Mouse (Mus musculus) left cerebral cortex, postnatal 14 days (tissue): Measurements from ENCODE around the gene Foxo4. TPM values are rescaled to one million over a fixed set of nuclear protein-coding genes. Genes with fewer than 3 reads are reported as not detected.

Experiments used
- DNase-seq, 2 experiments: peaks; one replicate each; pipeline ENCODE4 v3.0.0; 2021 to 2022; ENCODE audit warnings: low spot score in 2 of 2, mixed read lengths in 1 of 2
- intact Hi-C: fragments of 180-260 bp; cut with DNase I; formaldehyde crosslinking; loops from one replicate; pipeline ENCODE4 v1.15.1; 2025
- long read RNA-seq, 2 experiments: library from polyadenylated mRNA; stranded (forward); transcript quantifications; one replicate each; pipeline ENCODE4 v2.0.0; 2021
- total RNA-seq, 2 experiments: library from RNA; stranded (reverse); gene quantifications; 2 replicates each; pipeline ENCODE4 v1.2.3; 2021

Foxo4 gene
- total RNA-seq: 10 to 100 TPM; 13.6 to 15.4 TPM
- long read RNA-seq, experiment 1, partial matches to known transcripts: 1 of 1 reads
- long read RNA-seq, experiment 1, other reads (novel, unspliced or antisense): 0 of 1 reads
- long read RNA-seq, experiment 2, partial matches to known transcripts: 1 of 1 reads
- long read RNA-seq, experiment 2, other reads (novel, unspliced or antisense): 0 of 1 reads

- peak; percentile 84 to 85 for DNase-seq
- intact Hi-C loops: no loop called here
Observed at GRCm38 (mm10) chrX:101253952-101254729, at the start of gene Foxo4. Gene Foxo4, plus strand, starts transcription at chrX:101254528.

DNA sequence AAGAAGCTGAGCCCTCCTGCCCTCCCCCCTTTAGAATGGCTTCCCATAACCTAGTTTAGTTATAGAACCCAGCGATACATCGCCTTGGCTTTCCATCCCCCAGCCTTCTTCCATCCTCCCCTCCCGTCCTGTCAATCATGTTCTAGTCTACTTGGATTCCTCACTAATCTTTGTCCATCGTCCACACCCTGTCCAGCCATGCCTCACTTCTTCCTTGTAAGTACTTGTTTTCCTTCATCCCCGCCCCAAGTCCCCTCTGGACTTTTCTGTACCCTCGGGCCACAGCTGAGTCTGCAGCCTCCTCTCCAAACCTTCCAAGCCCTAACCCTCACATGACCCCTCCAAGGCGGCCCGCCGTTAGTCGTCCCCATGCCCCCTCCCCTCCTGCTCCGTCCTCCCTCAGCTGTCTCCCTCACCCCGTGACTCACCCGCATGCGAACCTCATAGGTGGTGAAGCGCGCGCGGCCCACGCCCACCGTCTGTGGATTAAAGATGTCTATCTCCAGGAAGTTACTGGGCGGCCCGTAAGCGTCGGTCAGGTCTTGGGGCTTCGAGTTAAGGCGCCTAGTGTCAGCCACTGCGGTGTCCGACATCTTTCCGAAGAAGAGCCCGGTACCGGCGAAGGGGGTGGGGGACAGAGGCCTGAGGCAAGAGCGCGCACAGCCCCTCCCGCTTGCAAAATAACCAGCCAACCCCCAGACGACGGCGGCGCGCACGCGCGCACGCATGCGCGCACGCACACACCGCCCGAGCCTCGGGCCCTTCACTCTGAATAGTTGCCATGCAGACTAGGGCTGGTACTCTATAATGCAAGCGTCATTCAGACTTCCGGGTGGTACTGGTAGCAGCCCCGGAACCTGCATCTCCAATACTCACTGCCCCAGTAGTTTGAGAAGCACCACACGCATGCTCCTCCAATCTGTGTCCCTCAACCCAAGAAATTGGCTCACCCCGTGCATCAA, 32.2 kb upstream of the Foxo4 start, which contains the start of gene Snx12:
Gene Snx12, minus strand, starts transcription at position 730 of the 962 bp plus-strand sequence.
- peak; percentile 91 to 95 for DNase-seq
- intact Hi-C loops: no loop called here

GRCm38 (mm10) chrX:101222796-101223162, 31.5 kb upstream of the Foxo4 start:
- intact Hi-C loops: no loop called here
- DNase-seq: no peak

- DNase-seq: no peak
- intact Hi-C loops: no loop called here
Observed at GRCm38 (mm10) chrX:101245011-101245410, 9.3 kb upstream of the Foxo4 start.

GRCm38 (mm10) chrX:101254740-101255139, 412 bp downstream of the Foxo4 start:
- no peak for DNase-seq
- intact Hi-C loops: no loop called here

GRCm38 (mm10) chrX:101256603-101257002, 2.3 kb downstream of the Foxo4 start:
- no peak for DNase-seq
- intact Hi-C loops: no loop called here

GRCm38 (mm10) chrX:101260441-101261325, 6.4 kb downstream of the Foxo4 start:
- intact Hi-C loops: no loop called here

GRCm38 (mm10) chrX:101263892-101264291, 9.6 kb downstream of the Foxo4 start, which contains the start of gene Gm614:
Gene Gm614, minus strand, starts transcription at chrX:101263992.
- intact Hi-C loops: no loop called here
- no peak for DNase-seq

More at GRCm38 (mm10) chrX:101260441-101261325, 6.4 kb downstream of the Foxo4 start:
- DNase-seq: no peak

DNA sequence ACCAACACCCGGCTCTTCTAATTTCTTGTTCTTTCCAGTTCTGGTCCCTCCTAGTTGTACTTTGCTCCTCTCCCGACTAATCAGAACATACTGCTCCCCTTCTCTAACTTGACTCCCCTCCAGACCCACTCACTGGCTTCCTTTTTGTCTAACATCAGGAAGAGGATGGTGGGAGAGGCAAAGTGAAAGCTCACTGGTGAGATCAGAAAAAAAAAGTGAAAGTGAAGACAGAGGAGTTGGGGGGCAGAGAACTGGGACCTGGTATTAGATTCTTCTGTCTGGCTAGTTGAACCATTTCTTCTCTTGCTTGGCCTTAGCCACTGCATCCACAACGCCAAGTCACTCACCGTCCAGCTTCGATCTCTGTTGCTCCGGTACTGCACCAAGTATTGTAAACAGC, 12.3 kb downstream of the Foxo4 start:
- intact Hi-C loops: no loop called here
- no peak for DNase-seq

GRCm38 (mm10) chrX:101268025-101268754, 13.9 kb downstream of the Foxo4 start, which contains the start of gene Il2rg:
Gene Il2rg, minus strand, starts transcription at chrX:101268255.
- DNase-seq: no peak
- intact Hi-C loops: no loop called here

GRCm38 (mm10) chrX:101268755-101269124, 14.4 kb downstream of the Foxo4 start, which contains the start of gene Gm20489:
Gene Gm20489, minus strand, starts transcription at chrX:101269023.
- intact Hi-C loops: no loop called here
- DNase-seq: no peak

- intact Hi-C loops: no loop called here
Observed at GRCm38 (mm10) chrX:101273410-101273809, 19.1 kb downstream of the Foxo4 start.

DNA sequence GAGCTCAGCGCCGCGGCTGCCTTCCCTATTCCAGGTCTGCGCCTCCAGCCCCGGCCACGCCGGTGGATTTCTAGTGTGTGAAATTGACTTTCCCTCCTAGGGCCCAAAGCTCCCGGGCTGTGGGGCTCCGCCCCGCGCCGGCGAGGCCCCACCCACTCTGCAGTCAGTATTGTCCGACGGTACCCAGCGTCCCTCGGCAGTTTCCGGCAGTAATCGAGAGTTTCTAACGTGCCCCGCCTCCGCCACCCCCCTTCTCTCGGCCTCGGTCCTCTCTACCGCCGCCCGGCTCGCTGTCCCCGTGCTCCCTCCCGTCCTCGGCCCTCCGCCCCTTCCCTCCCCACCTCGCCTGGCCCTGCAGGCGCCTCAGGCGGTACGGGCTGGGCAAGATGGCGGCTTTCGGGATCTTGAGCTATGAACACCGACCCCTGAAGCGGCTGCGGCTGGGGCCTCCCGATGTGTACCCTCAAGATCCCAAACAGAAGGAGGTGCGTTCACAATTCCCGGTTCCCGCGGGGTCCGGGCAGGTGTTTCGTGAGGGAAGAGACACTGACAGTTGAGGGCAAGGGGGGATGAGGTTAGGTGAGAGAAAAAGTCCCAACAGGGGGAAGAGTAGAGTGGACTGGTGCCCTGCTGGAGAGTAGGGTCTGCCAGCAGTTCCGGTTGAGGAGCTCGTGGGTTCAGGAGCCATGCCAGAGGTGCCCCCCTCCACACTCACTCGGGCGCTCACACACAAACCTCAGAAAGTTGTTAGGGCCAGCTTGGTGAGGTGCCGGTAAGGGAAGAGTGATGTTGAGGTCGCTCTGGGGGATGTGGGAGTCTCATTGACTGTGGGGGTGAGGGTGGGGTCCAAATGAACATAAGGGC, 19.8 kb downstream of the Foxo4 start, which contains the start of gene Med12:
Gene Med12, plus strand, starts transcription at position 156 of the 864 bp plus-strand sequence.
- intact Hi-C loops: no loop called here
- DNase-seq: peak; percentile 76 to 78

More at GRCm38 (mm10) chrX:101273410-101273809, 19.1 kb downstream of the Foxo4 start:
- DNase-seq: no peak

DNA sequence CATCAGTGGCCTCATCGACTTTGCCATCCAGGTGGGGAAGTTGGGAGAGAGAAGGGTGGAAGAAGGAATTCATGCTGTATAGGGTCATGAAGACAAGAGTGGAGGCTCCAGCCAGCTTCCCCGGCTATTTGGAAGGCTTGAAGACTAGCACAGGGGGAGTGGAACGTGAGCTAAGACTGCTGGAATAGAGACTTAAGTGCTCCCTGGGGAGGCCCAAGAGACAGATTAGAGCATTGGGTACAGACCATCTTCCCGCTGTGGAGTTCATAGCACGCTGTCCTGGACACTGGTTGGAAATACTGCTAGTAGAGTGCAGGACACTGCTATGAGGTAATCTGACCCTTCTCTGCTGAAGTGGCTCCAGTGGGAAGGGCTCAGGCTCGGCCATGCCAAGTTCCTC, 28.5 kb downstream of the Foxo4 start:
- DNase-seq: no peak
- intact Hi-C loops: no loop called here

DNA sequence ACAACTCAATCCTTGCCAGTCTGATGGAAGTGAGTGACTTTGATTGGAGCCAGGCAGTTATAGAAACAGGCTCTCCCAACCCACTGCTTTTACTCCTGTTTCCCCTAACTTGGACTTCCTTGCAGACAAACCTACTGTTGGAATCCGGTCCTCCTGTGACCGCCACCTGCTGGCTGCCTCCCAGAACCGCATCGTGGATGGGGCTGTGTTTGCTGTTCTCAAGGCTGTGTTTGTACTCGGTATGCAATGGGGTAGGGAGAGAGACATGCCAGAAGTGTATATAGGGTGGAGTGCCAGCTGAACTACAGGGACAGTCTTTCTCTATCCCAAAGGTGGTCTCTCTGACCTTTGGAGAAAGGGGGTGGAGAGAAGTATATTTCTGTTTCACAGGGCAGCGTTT, 31.2 kb downstream of the Foxo4 start:
- DNase-seq: peak; percentile 53 to 63
- intact Hi-C loops: loop anchor here (5.0 kb wide), 1 partner anchor 153 kb away; no protein-coding TSS in a partner anchor

DNA sequence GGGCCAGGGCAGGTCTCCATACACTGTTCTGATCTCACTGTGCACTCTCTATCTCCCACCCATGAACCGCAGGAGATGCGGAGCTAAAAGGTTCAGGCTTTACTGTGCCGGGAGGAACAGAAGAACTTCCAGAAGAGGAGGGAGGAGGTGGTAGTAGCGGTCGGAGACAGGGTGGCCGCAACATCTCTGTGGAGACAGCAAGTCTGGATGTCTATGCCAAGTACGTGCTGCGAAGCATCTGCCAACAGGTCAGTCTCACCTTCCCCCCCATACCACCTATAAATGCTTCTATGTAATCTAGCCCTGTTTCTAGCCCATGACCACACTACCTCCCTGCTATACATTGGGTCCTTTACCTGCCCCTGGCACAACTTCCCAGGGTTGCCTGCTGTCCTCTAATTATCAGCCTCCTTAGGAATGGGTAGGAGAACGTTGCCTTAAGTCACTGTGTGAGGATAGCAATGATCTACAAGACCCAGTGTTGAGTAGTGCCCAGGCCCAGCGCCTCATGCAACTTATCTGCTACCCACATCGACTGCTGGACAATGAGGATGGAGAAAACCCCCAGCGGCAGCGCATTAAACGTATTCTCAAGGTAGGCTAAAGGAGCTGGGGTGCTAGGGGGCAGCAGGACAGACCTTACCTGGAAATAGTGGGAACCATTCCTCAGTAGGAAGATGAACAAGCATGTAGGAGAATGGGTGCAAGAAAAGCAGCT, 31.8 kb downstream of the Foxo4 start:
- intact Hi-C loops: loop anchor here (5.0 kb wide), 1 partner anchor 154 kb away; no protein-coding TSS in a partner anchor
- no peak for DNase-seq
